Mouse (Mus musculus) embryonic fibroblast, embryonic 13.5 days (primary cell): Measurements from ENCODE around the gene Ttc30a2.

Source experiments
- CTCF ChIP-seq: IDR thresholded peaks from 2 replicates; pipeline ENCODE4 v1.5.1; 2011; ENCODE audit warnings: mild to moderate bottlenecking, control low read depth, low read length, moderate library complexity, borderline replicate concordance; ENCODE audit not compliant: insufficient read depth
- POLR2A ChIP-seq: IDR thresholded peaks from 2 replicates; pipeline ENCODE4 v1.6.1; 2011; ENCODE audit warnings: low read depth, mild to moderate bottlenecking, control low read depth, low read length, moderate library complexity

DNA sequence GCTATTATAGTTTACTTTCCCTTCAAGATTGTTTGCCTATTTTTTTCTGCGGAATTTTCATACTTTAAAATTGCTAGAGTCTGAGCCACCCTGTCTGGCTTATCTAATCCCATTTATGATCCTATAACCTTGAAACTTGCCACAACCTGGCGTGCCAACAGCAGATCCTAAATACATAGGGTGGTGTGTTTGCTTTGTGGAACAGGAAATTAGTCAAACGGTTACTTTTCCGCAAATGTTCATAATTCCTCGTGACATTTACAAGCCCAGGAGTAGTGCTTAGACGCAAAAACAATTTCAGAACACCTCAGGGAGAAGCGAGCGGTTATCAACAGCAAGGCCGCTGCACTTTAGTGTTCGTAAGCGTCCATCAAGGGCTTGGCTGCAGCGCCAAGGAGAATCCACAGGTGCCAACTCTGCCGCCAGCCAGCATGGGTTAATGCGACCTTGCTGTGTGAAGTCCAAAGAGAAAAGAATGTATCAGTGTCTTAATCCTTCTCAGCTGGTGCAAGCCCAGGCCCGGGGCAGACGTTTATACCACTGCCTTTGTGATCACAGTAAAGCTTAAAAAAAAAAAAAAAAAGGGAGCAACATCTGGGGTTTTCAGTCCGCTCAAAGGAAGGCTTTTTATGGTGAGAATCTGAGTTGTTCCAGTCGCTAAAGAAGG is 18.7 kb downstream of the Ttc30a2 start:
- TF ChIP-seq POLR2A, result no peak
- no peak for TF ChIP-seq CTCF
